Mouse (Mus musculus) kidney, embryonic 14.5 days (tissue): ENCODE data around the gene Srrt. TPM values are rescaled to one million over a fixed set of nuclear protein-coding genes. Genes with fewer than 3 reads are reported as not detected.
A peak's percentile ranks its signal among the peaks of the same experiment; 100 is the strongest.

Experiments
- ATAC-seq: fragments of 200-750 bp; cut with Nextera tagmentation; 2 replicates; pipeline ENCODE4 v1.8.0; 2017; ENCODE audit warnings: moderate number of reproducible peaks, mild to moderate bottlenecking, moderate TSS enrichment, moderate library complexity; ENCODE audit not compliant: low FRiP score, low TSS enrichment
- H3K27ac ChIP-seq: fragments of 300-500 bp; sonication (generic); 2 replicates; pipeline ENCODE4 v1.5.1; 2014; ENCODE audit warnings: low read depth, mild to moderate bottlenecking, low read length, moderate library complexity, mixed read lengths
- H3K27me3 ChIP-seq: fragments of 300-500 bp; sonication (generic); 2 replicates; pipeline ENCODE4 v1.6.1; 2014; ENCODE audit warnings: mild to moderate bottlenecking, low read length; ENCODE audit not compliant: control insufficient read depth, insufficient read depth
- H3K36me3 ChIP-seq: fragments of 300-500 bp; sonication (generic); 2 replicates; pipeline ENCODE4 v1.6.1; 2014; ENCODE audit warnings: low read length, mixed read lengths; ENCODE audit not compliant: control insufficient read depth, insufficient read depth
- H3K4me1 ChIP-seq: fragments of 300-500 bp; sonication (generic); 2 replicates; pipeline ENCODE4 v1.6.1; 2014; ENCODE audit warnings: low read length, mixed read lengths; ENCODE audit not compliant: control insufficient read depth, insufficient read depth
- H3K4me2 ChIP-seq: fragments of 300-500 bp; sonication (generic); replicated peaks from 2 replicates; pipeline ENCODE4 v1.6.1; 2014; ENCODE audit warnings: low read depth, mild to moderate bottlenecking, low read length
- H3K4me3 ChIP-seq: fragments of 300-500 bp; sonication (generic); 2 replicates; pipeline ENCODE4 v1.5.1; 2014; ENCODE audit warnings: mild to moderate bottlenecking, low read length
- H3K9ac ChIP-seq: fragments of 300-500 bp; sonication (generic); 2 replicates; pipeline ENCODE4 v1.6.1; 2014; ENCODE audit warnings: low read depth, mild to moderate bottlenecking, low read length, moderate library complexity
- H3K9me3 ChIP-seq: fragments of 300-500 bp; sonication (generic); 2 replicates; pipeline ENCODE4 v1.6.1; 2016; ENCODE audit warnings: low read length; ENCODE audit not compliant: control insufficient read depth
- WGBS: fragments of 180-500 bp; shearing (Covaris S2); extraction: QIAGEN DNeasy Blood & Tissue Kit; methylation state at CpG from one replicate; pipeline ENCODE4 v1.1.7; 2014; 5-methylcytosine and 5-hydroxymethylcytosine counted together
- polyA plus RNA-seq: library from polyadenylated mRNA; unstranded; fragments of >200 nt; fragmentation: Nextera tagmentation; extraction: Ambion mirVana; gene quantifications from 2 replicates; pipeline ENCODE4 v1.2.1, GENCODE M21; 2014

Srrt gene
- polyA plus RNA-seq, 1 experiment from 2014 or later: 141 TPM

DNA sequence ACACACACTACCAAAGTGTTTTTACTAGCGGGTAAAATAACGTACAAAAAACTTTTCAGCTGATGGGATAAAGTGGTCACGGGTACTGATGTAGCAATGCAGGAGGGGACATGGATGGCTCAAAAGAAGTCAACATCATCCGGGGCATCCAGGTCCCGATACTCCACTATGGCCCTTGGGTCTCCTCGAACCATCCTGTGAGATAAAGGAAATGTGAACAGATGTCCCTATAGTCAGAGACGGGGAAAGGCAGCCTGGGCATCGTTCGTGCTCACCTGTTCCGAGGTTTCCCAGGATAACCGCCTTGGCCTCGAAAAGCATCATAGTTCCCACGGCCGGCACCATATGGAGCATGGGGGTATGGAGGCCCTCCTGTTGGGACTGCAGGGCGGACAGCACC lies 11.8 kb downstream of the Srrt start:
- peaks cover 12% of the 10 kb centered on the region; the same call in 1 of the 2 replicates for H3K27me3 ChIP-seq
- H3K4me1 ChIP-seq: peaks cover 9% of the 10 kb centered on the region; the same call in 1 of the 2 replicates
- no peak overlapping the region for H3K27ac ChIP-seq
- no peak overlapping the region; the same call in 1 of the 2 replicates for H3K4me3 ChIP-seq
- no peaks in the 10 kb centered on the region for H3K9me3 ChIP-seq
- H3K36me3 ChIP-seq: peaks cover 59% of the 10 kb centered on the region
- ATAC-seq: no peak
- H3K4me2 ChIP-seq: no peak overlapping the region
- 91% methylated on average over 15 of the region's 15 CpGs for WGBS
- no peak overlapping the region for H3K9ac ChIP-seq

DNA sequence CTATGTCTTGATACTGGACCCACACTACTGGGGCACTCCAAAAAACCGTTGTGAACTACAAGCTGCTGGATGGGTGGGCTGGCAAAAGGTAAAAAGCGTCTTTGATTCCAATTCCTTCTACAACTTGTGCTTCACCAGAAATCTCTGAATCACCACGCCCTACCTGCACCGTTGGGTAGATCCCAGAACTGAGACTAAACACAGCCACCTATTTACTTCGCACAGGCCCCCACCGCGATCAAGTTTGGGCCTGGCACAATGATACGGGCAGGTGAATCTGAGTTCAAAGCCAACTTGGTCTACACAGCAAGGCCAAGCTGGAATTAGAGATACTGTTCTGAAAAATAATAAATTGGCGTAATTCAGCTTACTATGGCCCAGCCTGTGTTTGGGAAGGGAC lies 12.2 kb downstream of the Srrt start:
- peaks cover 55% of the 10 kb centered on the region for H3K36me3 ChIP-seq
- H3K9ac ChIP-seq: peak overlapping the region; percentile 69; the same call in 1 of the 2 replicates
- H3K4me2 ChIP-seq: peak overlapping the region; percentile 99
- H3K27ac ChIP-seq: peak overlapping the region; percentile 96; the same call in 1 of the 2 replicates
- H3K9me3 ChIP-seq: no peaks in the 10 kb centered on the region
- no peak for ATAC-seq
- H3K4me1 ChIP-seq: peaks cover 9% of the 10 kb centered on the region; the same call in 1 of the 2 replicates
- 80% methylated on average over 9 of the region's 9 CpGs for WGBS
- H3K4me3 ChIP-seq: peak overlapping the region; percentile 62
- peaks cover 16% of the 10 kb centered on the region for H3K27me3 ChIP-seq

DNA sequence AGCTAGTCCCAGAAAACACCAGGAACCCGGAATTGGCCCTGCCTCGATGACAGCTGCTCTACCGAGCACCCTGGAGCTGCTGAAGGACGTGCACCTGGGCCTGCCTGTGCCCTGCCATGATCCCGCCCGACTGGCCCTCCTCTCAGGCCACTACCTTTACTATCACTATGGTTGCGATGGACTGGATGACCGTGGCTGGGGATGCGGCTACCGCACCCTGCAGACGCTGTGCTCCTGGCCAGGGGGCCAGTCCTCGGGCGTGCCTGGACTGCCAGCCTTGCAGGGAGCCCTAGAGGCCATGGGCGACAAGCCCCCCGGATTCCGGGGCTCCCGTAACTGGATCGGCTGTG lies 12.8 kb downstream of the Srrt start:
- H3K27me3 ChIP-seq: peaks cover 22% of the 10 kb centered on the region
- H3K4me3 ChIP-seq: peak overlapping the region; percentile 62
- peak overlapping the region; percentile 69 for H3K9ac ChIP-seq
- H3K27ac ChIP-seq: peak overlapping the region; percentile 96
- ATAC-seq: peak; percentile 51
- peaks cover 9% of the 10 kb centered on the region; the same call in 1 of the 2 replicates for H3K4me1 ChIP-seq
- 5% methylated on average over 18 of the region's 18 CpGs for WGBS
- peaks cover 49% of the 10 kb centered on the region for H3K36me3 ChIP-seq
- H3K4me2 ChIP-seq: peak overlapping the region; percentile 99
- H3K9me3 ChIP-seq: no peaks in the 10 kb centered on the region

DNA sequence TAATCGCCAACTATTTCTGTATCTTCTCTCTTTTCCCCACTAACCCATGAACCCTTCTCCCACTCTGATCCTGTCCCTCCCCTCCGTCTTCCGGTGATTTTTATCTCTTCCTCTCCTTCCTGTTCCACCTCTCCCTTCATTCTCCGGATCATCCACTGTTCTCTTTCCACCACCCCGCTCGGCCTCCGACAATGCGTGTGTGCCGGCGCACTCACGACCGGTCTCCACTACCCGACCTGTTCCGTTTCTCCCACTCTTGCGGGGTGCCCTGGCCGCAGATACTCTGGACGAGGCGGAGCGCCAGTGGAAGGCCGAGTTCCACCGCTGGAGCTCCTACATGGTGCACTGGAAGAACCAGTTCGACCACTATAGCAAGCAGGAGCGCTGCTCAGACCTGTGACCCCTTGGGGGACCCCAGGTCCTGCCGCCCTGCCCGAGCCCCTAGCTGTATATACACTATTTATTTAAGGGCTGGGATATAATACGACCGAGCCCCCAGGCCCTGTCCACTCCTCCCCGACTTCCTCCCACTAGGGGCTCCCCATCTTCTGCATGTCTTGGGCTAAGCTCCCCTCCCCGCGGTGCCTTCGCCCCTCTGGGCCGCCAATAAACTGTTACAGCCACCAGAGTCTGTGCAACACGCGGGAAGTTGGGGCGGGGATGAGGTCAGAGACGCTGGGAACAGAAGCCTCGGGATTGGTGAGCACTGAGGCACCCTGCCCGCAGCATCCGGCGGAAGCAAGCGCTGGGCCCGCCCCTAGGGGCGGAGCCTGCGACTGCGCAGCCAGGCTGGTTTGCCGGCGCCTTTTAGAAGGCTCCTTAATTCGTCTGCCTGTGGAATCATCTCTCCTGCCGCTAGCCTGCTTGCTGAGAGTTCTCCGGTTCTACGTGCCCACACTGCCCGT lies 13.4 kb downstream of the Srrt start, which contains the start of gene Ufsp1:
Gene Ufsp1 (plus strand): TSS at position 791 of the 905 bp plus-strand sequence.
- Histone ChIP-seq H3K4me2 (peak within 1 kb of the TSS; percentile 99), H3K36me3 (peaks cover 43% of the 10 kb centered on the region), H3K9me3 (no peaks in the 10 kb centered on the region), H3K9ac (peak within 1 kb of the TSS; percentile 78), H3K27me3 (peaks cover 28% of the 10 kb centered on the region), H3K27ac (peak within 1 kb of the TSS; percentile 96), H3K4me1 (peaks cover 11% of the 10 kb centered on the region; the same call in 1 of the 2 replicates), H3K4me3 (peak within 1 kb of the TSS; percentile 62)
- under 1% methylated on average over 52 of the region's 52 CpGs for WGBS
- ATAC-seq: peak; percentile 94

DNA sequence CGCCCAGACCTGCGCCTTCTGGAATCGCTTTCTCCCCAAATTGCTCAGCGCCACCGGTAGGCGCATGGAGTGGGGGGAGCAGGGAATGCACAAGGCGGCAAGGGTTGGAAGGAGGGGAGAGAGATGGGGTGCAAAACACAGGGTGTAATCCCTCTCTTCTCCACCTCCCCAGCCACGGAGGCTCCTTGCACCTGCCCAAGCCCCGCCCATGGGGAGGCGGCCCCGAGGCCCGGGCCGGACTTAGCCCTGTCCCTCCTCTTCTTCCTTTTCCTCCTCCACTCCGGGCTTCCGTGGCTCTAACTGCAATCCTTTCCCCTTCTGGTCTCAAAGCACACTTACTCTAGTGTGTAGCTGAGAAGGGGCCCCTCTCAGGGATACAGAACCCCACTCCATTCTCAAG lies 14.2 kb downstream of the Srrt start:
- Histone ChIP-seq H3K36me3 (peaks cover 35% of the 10 kb centered on the region), H3K4me3 (peak overlapping the region; percentile 62), H3K9ac (peak overlapping the region; percentile 78), H3K9me3 (no peaks in the 10 kb centered on the region), H3K4me1 (peaks cover 19% of the 10 kb centered on the region; the same call in 1 of the 2 replicates), H3K27ac (peak overlapping the region; percentile 96), H3K4me2 (peak overlapping the region; percentile 99), H3K27me3 (peaks cover 34% of the 10 kb centered on the region)
- peak; percentile 47; the same call in 1 of the 2 replicates for ATAC-seq
- 1% methylated on average over 10 of the region's 15 CpGs for WGBS

DNA sequence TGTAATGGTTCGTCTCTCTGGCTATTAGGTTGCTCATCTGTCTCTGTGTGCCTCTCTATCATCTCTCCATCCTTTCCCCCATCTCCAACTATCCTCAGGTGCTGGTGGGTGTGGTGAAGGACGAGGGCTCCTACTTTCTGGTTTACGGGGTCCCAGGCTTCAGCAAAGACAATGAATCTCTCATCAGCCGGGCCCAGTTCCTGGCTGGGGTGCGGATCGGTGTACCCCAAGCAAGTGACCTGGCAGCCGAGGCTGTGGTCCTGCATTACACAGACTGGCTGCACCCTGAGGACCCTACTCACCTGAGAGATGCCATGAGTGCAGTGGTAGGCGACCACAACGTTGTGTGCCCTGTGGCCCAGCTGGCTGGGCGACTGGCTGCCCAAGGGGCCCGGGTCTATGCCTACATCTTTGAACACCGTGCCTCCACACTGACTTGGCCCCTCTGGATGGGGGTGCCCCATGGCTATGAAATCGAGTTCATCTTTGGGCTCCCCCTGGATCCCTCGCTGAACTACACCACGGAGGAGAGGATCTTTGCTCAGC lies 16.0 kb downstream of the Srrt start:
- ATAC-seq: no peak
- H3K4me2 ChIP-seq: no peak overlapping the region
- peaks cover 27% of the 10 kb centered on the region for H3K4me1 ChIP-seq
- H3K27me3 ChIP-seq: peaks cover 48% of the 10 kb centered on the region
- WGBS: 85% methylated on average over 15 of the region's 15 CpGs
- no peak overlapping the region for H3K4me3 ChIP-seq
- H3K9me3 ChIP-seq: no peaks in the 10 kb centered on the region
- no peak overlapping the region for H3K9ac ChIP-seq
- peaks cover 16% of the 10 kb centered on the region for H3K36me3 ChIP-seq
- no peak overlapping the region for H3K27ac ChIP-seq

DNA sequence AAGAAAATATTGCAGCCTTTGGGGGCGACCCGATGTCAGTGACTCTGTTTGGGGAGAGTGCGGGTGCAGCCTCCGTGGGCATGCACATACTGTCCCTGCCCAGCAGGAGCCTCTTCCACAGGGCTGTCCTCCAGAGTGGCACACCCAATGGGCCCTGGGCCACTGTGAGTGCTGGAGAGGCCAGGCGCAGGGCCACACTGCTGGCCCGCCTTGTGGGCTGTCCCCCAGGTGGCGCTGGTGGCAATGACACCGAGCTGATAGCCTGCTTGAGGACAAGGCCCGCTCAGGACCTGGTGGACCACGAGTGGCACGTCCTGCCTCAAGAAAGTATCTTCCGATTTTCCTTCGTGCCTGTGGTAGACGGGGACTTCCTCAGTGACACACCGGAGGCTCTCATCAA lies 16.8 kb downstream of the Srrt start:
- H3K4me3 ChIP-seq: no peak overlapping the region
- no peaks in the 10 kb centered on the region for H3K9me3 ChIP-seq
- H3K9ac ChIP-seq: no peak overlapping the region
- peaks cover 9% of the 10 kb centered on the region; the same call in 1 of the 2 replicates for H3K36me3 ChIP-seq
- ATAC-seq: no peak
- 18% methylated on average over 15 of the region's 15 CpGs for WGBS
- H3K4me2 ChIP-seq: no peak overlapping the region
- H3K4me1 ChIP-seq: peaks cover 27% of the 10 kb centered on the region
- H3K27ac ChIP-seq: no peak overlapping the region
- peaks cover 48% of the 10 kb centered on the region for H3K27me3 ChIP-seq

DNA sequence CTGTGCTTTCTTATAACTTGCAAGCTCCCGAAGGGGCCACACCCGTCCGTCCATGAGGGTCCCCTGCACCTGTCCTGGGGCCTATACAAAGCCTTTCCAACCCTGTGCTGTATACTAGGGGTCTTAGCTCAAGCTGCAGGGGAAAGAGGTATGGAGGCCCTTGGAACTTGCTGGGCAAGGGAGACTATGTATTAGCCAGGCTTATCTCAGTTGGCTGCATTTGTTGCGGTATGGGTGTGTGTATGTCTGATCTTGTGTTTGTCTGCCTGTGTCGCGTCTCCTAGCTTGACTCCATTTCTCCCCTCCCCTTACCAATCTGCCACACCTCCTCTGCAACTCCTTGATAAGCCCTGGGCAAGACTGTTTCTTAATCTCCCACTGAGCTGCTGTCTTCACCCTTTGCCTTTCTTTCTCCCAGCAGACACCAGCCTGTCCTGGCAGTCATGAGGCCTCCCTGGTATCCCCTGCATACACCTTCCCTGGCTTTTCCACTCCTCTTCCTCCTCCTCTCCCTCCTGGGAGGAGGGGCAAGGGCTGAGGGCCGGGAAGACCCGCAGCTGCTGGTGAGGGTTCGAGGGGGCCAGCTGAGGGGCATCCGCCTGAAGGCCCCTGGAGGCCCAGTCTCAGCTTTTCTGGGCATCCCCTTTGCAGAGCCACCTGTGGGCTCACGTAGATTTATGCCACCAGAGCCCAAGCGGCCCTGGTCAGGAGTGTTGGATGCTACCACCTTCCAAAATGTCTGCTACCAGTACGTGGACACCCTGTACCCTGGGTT lies 17.7 kb downstream of the Srrt start:
- WGBS: 56% methylated on average over 13 of the region's 13 CpGs
- Histone ChIP-seq H3K27ac (no peak overlapping the region), H3K27me3 (peaks cover 48% of the 10 kb centered on the region), H3K36me3 (peaks cover under 1% of the 10 kb centered on the region; the same call in 1 of the 2 replicates), H3K4me3 (no peak overlapping the region), H3K9me3 (no peaks in the 10 kb centered on the region), H3K9ac (no peak overlapping the region), H3K4me2 (no peak overlapping the region; the same call in 1 of the 2 replicates), H3K4me1 (peaks cover 22% of the 10 kb centered on the region)
- ATAC-seq: no peak
